Mouse (Mus musculus) cerebellum, adult 2 months (tissue): ENCODE measurements at regions not wholly inside any gene's neighbourhood (a gene's known extent, or its start where the extent isn't known, plus 50 kb on each side); places are given as distances from the start of the nearest gene placed in this dataset.

Experiments used
- DNase-seq, 2 experiments: peaks; one replicate each; pipeline ENCODE4 v3.0.0; 2021
- H3K27ac ChIP-seq: fragments of 200-500 bp; 2 replicates; pipeline ENCODE4 v1.5.1; 2012; ENCODE audit warnings: low read length, control low read depth, inconsistent platforms; ENCODE audit not compliant: insufficient read depth
- H3K27me3 ChIP-seq: fragments of 200-500 bp; 2 replicates; pipeline ENCODE4 v1.6.1; 2012; ENCODE audit warnings: inconsistent platforms, mild to moderate bottlenecking, low read length, moderate library complexity; ENCODE audit not compliant: control insufficient read depth, insufficient read depth
- H3K4me1 ChIP-seq: fragments of 200-500 bp; 2 replicates; pipeline ENCODE4 v1.6.1; 2011; ENCODE audit warnings: low read length; ENCODE audit not compliant: control insufficient read depth, insufficient read depth
- H3K4me3 ChIP-seq: fragments of 200-500 bp; replicated peaks from 2 replicates; pipeline ENCODE3; 2011; ENCODE audit warnings: mild to moderate bottlenecking, low read depth, low read length, control low read depth; ENCODE audit not compliant: insufficient read depth
- CTCF ChIP-seq: fragments of 200-500 bp; IDR thresholded peaks from 2 replicates; pipeline ENCODE4 v1.5.1; 2011; ENCODE audit warnings: low read depth, mild to moderate bottlenecking, control low read depth, low read length, moderate library complexity, borderline replicate concordance; ENCODE audit not compliant: insufficient read depth
- POLR2A ChIP-seq: fragments of 200-500 bp; IDR thresholded peaks from 2 replicates; pipeline ENCODE4 v1.6.1; 2011; ENCODE audit warnings: low read length, control low read depth, borderline replicate concordance; ENCODE audit not compliant: insufficient read depth
- WGBS: fragments of 180-500 bp; shearing (Covaris S2); methylation state at CpG from one replicate; pipeline ENCODE4 v1.1.7; 2018; 5-methylcytosine and 5-hydroxymethylcytosine counted together

DNA sequence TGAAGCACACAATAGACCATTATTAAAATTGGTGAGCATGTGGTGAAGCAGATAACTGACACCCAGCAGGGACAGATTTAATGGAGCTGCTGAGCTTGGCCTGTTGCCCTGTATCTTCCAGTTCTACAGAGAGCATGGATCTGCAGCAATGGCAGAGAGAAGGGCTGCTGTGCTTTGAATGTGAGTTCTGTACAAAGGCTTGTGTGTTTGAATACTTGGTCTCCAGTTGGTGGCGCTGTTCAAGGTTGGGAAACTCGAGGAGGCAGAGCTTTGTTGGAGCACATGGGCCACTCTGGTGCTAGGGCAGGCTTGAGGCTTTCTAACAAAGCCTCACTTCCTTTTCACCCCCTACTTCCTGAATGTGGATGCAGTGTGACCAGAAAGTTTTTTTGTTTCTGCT, 211.8 kb upstream of the Arpp21 start:
- H3K27me3 ChIP-seq: no peaks in the 10 kb centered on the region
- H3K4me1 ChIP-seq: peaks cover 26% of the 10 kb centered on the region
- H3K4me3 ChIP-seq: no peak overlapping the region
- H3K27ac ChIP-seq: no peak overlapping the region
- peak; percentile 71 to 88 for DNase-seq
- TF ChIP-seq POLR2A (no peak), CTCF (peak; percentile 43; the same call in 1 of the 2 replicates)
- 2% methylated on average over 2 of the region's 2 CpGs for WGBS

DNA sequence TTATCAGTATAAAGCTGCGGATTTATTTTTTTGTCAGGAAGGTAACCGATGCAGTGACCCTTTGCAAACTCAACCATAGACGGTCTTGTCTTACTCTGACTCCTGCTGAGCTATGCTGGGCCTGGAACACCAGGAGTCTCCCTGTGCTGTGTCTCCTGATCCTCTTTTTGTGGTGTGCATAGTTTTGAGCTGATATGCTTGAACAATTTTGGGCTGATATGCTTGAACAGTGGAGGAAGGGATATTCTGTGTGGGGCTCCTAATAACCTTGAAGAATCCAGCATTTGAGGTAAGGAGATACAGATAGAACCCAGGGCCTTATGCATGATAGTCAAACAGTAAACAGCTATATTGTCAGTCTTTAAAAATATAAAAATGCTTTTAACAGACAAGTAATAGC, 211.2 kb upstream of the Arpp21 start:
- Histone ChIP-seq H3K4me3 (no peak overlapping the region), H3K27ac (no peak overlapping the region), H3K27me3 (no peaks in the 10 kb centered on the region), H3K4me1 (peaks cover 26% of the 10 kb centered on the region)
- WGBS: 69% methylated on average over 3 of the region's 3 CpGs
- TF ChIP-seq CTCF (no peak), POLR2A (no peak)
- no peak for DNase-seq

DNA sequence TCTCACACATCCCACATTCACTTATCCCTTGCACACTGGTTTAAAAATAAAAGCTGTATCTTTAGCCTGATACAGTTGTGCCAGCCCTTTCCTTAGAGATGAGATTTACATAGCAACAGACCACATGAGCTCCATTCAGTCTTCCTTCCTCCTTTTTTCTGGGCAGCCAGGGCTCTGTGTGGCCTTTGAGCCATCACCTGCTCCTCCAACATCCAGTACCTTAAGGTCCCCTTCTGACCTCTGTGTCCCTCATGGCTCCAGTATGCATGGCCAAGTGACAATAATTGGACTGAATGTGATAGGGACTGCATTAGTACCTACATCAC, 210.3 kb upstream of the Arpp21 start:
- no peak for TF ChIP-seq CTCF
- TF ChIP-seq POLR2A: no peak
- DNase-seq: no peak
- Histone ChIP-seq H3K4me3 (no peak overlapping the region), H3K27me3 (no peaks in the 10 kb centered on the region), H3K27ac (no peak overlapping the region), H3K4me1 (peaks cover 26% of the 10 kb centered on the region)

DNA sequence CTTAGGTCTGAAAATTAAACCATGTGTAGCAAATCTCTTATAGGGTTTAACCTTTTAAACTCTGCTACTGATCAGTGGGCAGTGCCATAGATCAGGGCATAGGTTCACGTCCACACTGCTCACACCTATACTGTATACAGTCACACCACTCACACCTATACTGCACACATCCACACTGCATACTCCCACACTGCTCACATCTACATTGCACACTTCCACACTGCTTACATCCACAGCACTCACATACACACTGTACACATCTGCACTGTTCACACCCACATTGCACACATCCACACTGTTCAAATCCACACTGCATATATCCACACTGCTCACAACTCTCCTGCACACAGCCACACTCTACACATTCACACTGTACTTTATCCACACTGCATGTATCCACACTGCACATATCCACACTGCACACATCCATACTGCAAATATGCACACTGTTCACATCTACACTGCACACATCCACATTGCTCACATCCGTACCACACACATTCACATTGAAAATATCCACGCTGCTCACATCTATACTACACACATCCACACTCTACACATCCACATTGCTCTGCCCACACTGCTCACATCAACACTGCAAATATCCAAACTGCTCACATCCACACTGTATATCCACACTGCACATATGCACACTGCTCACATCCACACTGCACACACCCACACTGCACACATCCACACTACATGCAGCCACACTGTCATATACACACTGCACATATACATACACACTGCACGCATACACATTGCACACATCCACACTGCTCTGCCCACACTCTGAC, 209.7 kb upstream of the Arpp21 start:
- Histone ChIP-seq H3K4me3 (no peak overlapping the region), H3K27ac (no peak overlapping the region; the same call in 1 of the 2 replicates)
- TF ChIP-seq POLR2A: no peak

DNA sequence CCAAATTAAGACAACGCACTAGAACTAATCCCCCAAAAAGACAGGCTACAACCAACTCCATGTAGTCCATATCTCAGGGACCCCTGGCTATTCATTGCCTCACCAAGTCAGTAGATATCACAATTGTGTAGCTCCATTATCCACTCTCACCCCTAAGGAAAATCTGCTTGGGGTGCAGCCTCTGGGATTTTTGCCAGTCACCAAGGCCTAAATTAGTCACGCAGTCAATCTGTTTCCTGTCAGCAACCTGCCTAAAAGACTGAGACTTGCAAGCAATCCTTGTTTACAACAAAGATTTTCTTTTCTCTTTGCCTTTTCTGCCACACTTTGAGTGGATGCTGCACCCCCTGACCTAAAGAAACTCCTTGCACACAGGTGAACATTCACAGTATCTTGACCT, 208.5 kb upstream of the Arpp21 start:
- WGBS: 24% methylated on average over 2 of the region's 2 CpGs
- peak; percentile 66 to 83 for DNase-seq
- no peaks in the 10 kb centered on the region for H3K27me3 ChIP-seq
- TF ChIP-seq POLR2A (no peak), CTCF (no peak)
- peak overlapping the region; percentile 11; the same call in 1 of the 2 replicates for H3K27ac ChIP-seq
- H3K4me1 ChIP-seq: peaks cover 26% of the 10 kb centered on the region
- H3K4me3 ChIP-seq: no peak overlapping the region

More for the DNA sequence above, 209.7 kb upstream of the Arpp21 start:
- 97% methylated on average over 4 of the region's 4 CpGs for WGBS
- Histone ChIP-seq H3K4me1 (peaks cover 26% of the 10 kb centered on the region), H3K27me3 (no peaks in the 10 kb centered on the region)
- no peak for DNase-seq

DNA sequence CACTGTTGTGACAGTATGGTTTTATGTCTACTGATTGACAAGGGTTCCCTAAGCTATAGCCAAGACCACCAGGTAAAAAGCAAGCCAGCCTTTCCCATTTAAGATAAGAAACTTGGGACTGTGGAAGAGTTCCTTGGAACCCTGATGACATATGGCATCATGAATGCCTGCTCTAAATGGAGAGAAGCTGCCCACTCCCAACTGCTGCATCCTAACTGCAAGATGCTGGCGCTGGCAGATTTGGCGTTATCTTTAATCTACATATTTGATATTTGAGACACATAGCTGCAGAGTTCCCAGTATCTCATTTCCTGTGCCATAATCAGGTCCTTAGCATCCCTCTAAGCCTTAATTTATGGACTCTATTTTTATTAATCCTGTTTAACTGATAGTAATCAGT, 200.4 kb upstream of the Arpp21 start:
- WGBS: 95% methylated on average over 2 of the region's 2 CpGs

DNA sequence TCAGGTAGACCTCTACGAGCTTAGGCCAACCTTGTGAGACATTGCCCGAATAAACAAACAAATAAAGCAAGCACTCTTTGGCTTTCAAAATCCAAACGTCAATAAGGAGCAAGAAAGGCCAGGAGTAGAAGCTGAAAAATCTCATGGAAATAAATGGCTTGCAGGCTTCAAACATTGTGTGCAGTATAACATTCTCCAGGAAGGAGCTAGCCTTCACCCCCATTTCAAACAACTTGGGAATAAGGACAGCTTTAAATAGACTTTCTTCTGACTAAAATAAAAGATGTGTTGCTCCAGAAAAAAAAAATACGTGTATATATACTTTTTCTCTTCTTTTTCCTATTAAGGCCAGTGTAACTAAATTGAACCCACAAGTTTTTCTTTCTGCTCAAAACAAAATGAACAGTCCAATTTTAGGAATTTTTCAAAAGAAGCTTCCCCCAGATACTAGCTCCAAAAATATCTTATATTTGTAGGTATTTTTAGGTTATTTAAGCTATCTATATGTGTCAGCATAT, 196.2 kb upstream of the Arpp21 start:
- no peaks in the 10 kb centered on the region for H3K4me1 ChIP-seq
- H3K4me3 ChIP-seq: no peak overlapping the region
- no peak for DNase-seq
- WGBS: 91% methylated on average over 4 of the region's 4 CpGs
- no peak overlapping the region for H3K27ac ChIP-seq
- no peaks in the 10 kb centered on the region for H3K27me3 ChIP-seq
- TF ChIP-seq POLR2A (no peak), CTCF (no peak)

More for the DNA sequence above, 200.4 kb upstream of the Arpp21 start:
- no peaks in the 10 kb centered on the region for H3K4me1 ChIP-seq
- H3K27ac ChIP-seq: no peak overlapping the region
- TF ChIP-seq CTCF (no peak), POLR2A (no peak)
- no peak for DNase-seq
- no peaks in the 10 kb centered on the region for H3K27me3 ChIP-seq
- no peak overlapping the region for H3K4me3 ChIP-seq

DNA sequence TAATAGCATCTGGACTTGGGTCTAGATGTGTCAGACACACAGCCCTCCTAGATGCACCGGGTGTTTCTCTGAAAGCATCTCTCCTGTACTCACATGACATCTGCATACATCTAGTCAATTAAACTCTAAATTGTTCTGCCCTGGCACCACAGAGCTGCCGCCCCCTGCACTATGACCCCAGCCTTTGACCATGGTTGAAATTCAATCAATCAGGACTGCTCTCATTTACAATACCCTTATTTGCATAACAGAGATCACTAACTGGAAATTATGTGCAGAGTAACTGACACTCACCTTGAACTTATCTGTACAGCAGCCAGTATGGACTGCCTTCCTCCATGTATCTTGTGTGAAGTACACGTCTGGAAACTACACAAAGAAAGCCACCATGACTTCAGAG, 193.5 kb upstream of the Arpp21 start:
- WGBS: 90% methylated on average over 3 of the region's 3 CpGs
- no peak for TF ChIP-seq POLR2A
- TF ChIP-seq CTCF: no peak
- Histone ChIP-seq H3K4me1 (no peaks in the 10 kb centered on the region), H3K27ac (no peak overlapping the region), H3K27me3 (no peaks in the 10 kb centered on the region), H3K4me3 (no peak overlapping the region)
- DNase-seq: no peak
